Mouse (Mus musculus) heart, postnatal 0 days (tissue): ENCODE data around the gene Fpgs.

ENCODE experiments used
- CTCF ChIP-seq: IDR thresholded peaks from 2 replicates; pipeline ENCODE4 v1.5.1; 2016; ENCODE audit warnings: antibody characterized with exemption, control low read depth, low read depth
- EP300 ChIP-seq: IDR thresholded peaks from 2 replicates; pipeline ENCODE4 v1.6.1; 2016; ENCODE audit warnings: antibody characterized with exemption, low read depth

DNA sequence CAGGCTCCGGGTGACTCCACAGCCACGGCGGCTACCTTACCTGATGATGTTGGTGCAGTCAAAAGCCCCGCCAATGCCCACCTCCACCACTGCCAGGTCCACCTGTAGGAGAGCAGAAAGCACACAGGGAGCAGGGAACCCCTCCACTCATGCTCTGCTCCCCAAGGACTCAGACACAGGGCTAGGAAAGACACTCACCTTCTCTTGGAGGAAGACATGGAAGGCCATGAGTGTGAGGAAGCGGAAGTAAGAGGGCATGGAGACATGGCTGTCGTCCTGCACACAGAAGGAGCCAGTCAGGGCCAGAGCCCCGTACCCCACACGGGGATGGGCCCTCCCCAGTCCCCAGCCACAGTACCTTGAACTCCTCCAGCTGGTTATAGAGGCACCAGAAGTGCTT lies 16.4 kb downstream of the Fpgs start:
- TF ChIP-seq EP300 (no peak), CTCF (no peak)
